Mouse (Mus musculus): Measurements from ENCODE around the gene Gm20792. TPM values are rescaled to one million over a fixed set of nuclear protein-coding genes. Genes with fewer than 3 reads are reported as not detected.
"Not testable (repeated sequence)": the region's sequence is repeated elsewhere in the genome, so short reads cannot be mapped to it uniquely, and the experiment has no call there.

Gm20792 gene
- not detected in 2 replicates for total RNA-seq (2015; ENCODE audit: low replicate concordance)
- total RNA-seq (2017; ENCODE audit: low replicate concordance): not detected in 2 replicates

DNA sequence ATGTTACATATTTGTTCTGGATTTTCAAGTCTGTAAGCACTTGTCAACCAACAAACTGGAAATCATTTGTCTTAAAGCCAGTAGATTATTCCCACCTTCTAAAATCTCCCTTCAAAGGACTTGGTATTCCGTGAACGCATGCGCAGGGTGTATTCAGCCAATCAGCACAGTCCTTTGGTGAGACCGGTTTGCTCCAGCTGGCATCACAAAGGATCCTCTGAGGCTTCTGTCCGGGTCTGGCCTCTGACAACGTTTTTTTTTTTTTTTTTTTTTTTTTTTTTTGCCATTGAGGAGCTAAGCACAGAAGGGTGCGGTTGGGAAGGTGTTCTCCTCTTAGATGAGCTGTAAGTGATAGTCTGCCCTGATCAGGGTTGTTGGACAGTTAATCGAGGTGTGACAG, at the start of gene Gm20792:
Gene Gm20792 (plus strand): TSS at position 301 of the 400 bp plus-strand sequence.
- ATAC-seq (replicated peaks; ENCODE audit: low FRiP score, poor library complexity, severe bottlenecking): not testable (repeated sequence)
